Mouse (Mus musculus) skeletal muscle tissue, adult 2 months (tissue): Measurements from ENCODE around the gene Defb43.
A peak's percentile ranks its signal among the peaks of the same experiment; 100 is the strongest.

Experiments
- DNase-seq: peaks from one replicate; pipeline ENCODE4 v3.0.0-alpha.2; 2012; ENCODE audit warnings: low read depth, low spot score

Defb43 gene

DNA sequence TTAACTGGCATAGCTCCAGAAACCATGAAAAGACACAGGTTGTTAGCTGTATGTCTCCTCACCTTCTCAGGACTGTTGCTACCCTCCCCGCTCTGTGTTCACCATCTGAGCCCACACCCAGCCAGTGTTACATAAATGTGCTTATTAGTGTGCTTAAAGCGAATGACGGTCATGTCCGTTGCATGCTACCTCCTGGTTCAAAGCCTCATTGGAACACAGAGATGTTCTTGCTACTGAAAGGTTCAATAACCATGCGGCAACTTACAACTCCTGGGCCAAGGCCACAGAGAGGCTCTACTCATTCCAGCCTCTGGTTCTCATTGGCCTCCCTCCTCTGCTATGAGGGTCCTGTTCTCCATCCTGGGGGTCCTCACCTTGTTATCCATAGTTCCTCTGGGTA lies at the start of gene Defb43:
Gene Defb43 (plus strand): TSS at position 301 of the 400 bp plus-strand sequence.
- DNase-seq = no peak

DNA sequence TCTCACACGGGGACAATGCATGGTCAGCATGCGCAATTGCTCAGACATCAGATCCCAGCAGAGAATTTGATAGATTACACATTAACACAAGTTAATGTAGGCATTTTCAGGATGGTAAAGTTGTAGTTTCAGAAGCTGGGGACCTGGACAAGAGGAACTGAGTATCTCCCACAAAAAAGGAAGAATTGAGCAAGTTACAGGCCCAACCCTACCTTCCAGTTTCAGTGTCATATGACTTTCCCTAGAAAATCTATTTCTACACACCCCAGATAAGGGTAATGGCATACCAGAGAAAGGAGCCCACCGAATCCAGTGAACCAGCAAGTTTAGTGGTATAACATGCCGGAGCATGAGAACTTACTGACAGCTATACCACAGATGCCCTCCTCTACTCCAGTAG lies 47.9 kb upstream of the Defb43 start:
- no peak for DNase-seq

DNA sequence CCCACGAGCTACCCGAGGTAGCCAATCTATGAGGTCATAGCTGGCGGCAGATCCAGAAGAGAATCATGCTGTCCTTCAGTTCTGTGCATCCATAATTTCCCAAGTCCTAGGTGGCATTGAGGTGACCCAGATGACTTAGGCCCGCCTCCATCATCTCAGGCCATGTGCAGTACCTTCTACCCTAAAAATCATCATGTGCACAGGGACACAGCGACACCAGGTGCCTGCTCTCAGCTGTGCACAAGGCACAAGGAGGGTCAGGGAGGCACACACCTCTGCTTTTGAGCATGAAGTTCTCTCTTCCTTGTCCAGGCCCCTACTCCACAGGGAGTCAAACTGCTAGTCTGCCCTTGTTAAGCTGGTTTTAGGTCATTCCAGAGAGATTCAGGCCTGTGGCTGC lies 46.2 kb upstream of the Defb43 start:
- DNase-seq = no peak

DNA sequence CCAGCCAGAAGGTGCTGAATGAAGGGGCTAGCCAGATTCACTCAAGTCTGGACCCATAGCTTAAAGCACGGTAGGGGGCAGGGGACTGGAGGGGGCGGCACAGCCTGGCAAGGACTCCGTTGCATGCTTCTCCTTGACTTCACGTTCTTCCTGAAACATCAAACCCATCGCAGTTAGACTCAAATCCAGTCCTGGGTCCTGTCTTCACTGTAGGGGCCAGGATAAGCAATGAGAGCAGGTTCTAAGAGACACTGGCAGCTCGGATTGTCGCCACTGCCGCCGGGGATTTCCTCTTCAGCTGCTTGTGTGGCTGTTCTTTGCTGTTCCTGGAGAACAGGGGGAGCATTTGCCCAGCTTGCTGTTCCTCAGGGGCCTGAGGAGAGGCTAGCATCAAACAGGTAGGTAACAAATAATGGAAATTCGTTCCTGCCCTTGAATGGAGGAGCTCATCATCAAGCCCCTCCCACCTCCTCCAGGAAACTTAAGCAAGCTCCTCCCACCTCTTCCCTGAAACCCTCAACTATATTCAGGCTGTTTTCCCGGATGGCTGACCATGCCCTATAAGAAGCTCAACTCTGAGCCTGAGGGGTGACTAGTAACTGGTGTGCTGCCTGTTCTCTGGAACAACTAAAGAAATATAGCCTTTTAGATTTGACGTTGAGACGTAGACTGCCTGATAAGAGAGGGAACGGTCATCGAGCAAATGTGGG lies 45.6 kb upstream of the Defb43 start:
- DNase-seq = no peak

DNA sequence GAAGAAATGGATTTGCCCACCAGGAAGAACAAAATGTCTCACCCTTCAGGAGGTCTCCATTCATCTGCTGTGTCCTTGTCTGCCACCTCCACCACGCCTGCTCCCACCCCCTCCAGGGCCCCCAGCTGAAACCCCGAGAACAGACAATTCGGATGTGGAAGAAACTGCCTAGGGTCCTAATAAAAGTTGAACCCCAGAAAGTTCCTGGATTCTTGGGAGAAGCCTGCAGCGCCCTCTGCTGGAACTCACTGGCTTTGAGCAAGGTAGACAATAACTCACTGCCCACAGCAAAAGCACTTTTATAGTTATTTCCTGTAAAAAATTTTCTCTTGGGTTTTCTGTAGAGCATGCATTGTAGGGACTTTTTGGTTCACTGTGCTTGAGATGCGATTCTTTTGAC lies 36.5 kb upstream of the Defb43 start:
- DNase-seq = peak; percentile 16

DNA sequence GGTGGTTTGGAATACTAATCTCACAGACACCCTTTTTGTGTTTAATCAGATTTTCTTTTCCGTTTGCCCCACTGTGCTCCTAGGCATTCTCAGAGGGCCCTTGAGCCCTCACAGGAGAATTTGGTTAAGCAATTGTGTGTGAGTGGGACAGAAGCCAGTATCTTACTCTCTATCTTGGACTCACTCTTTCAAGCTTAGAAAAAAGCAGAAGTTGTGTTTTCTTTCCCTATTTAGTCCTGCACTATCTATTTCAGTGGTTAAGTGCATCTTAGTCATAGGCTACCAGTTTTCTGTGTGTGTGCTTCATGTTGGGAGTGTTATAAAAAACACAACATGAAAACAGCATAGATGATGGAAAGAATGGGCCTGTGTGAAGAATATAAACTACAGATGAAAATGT lies 31.8 kb upstream of the Defb43 start:
- DNase-seq = no peak

DNA sequence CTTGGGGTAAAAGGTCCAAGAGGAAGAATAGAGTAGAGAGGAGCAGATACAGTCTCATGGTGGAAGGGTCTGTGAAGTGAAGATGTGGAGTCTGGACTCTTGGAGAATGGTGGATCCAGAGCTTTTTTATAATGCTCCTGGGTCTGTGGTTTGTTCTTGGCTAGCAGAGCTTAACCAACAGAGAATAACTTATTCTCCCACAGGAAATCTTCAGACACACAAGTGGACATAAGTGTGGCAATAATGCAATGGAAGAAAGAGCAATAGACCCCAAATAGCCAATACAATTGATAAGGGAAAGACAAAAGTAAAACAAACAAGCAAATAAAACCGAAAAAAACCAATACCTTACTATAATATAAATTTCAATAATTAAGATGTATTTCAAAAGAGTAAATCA lies 27.2 kb upstream of the Defb43 start, which contains the start of gene Defb48:
Gene Defb48 (minus strand): TSS at position 101 of the 400 bp plus-strand sequence.
- DNase-seq = no peak

DNA sequence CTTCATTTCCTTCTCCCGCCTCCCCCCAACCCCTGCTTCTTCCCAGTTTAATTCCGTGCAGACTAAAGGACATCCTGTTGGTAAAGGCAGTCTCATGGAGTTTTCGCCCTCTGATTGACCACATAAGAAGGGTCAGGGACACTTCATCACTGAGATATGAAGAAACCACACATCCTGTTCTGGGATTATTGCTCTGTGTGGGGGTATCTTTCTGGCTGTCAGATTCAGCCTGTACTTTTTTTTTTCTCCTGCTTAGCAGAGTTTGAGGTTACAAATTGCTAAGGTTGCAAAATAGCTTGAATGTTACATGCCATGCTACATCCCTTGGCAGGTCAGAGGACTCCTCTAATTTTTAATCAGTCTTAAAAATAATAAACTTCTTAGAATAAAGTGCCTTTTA lies 20.3 kb upstream of the Defb43 start:
- no peak for DNase-seq

DNA sequence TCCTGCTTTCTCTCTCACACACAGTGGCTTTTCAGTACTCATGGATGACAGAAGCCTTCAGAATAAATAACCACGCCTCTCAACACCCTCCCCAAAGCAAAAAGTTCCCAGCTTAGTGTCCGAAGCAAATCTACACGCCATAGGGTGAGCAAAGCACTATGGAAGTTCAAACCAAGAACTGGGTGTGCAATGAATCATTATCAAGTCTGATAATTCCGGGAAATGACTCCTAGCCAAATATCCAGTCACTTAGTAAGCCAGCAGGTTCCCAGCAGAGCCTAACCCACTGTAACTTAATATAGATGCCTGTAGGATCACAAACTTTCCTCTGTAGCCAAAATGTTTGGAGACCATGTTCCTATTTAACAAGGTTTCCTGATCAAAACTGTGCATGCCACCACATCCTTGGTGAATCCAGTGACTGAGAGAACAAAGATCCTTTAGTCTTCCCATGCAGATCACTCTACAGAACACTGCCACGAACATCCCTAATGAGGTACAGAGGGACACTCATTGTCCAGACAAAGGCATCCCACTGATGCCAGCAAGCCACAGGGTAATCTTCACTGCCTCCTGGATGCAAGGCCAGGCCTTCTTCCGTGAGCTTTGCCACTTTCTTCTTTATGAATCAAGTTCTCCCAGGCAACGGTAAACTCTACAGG lies 19.6 kb upstream of the Defb43 start:
- DNase-seq = no peak

DNA sequence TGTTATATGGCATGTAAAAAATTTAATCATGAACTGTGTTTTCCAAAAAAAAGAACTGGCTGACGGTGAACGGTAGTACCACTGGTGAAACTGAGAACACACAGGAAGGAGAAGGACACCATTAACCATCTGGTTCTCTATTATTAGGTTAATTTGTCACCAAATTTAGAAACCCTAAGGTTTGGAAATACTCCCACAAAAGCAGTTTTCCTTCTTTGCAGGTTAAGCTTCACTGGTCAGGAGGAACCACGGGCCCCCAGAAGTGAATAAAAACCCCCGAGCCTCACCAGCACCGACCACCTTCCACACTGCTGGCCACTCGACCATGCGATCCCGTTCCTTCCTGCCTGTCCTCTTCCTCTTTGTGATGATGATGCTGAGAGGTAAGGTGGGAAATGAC lies 13.8 kb upstream of the Defb43 start, which contains the start of gene Defb47:
Gene Defb47 (plus strand): TSS at position 301 of the 400 bp plus-strand sequence.
- DNase-seq = no peak

DNA sequence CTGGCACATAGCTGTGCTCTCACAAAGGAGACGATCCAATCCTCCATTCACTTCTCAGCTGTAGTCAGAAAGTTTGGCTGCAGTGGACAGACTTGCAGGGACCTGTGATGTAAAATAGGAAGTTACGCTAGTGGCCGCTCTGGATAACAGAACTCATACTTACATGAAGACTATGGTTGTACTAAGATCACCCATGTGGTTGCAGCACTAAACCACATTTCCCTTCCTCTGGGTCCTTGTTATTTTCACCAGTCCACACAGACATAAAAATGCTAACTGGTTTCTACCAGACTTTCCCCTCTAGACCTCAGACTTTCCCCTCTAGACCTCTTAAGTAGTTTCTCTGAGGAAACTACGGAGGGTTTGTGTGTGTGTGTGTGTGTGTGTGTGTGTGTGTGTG lies 12.6 kb upstream of the Defb43 start:
- DNase-seq = no peak

DNA sequence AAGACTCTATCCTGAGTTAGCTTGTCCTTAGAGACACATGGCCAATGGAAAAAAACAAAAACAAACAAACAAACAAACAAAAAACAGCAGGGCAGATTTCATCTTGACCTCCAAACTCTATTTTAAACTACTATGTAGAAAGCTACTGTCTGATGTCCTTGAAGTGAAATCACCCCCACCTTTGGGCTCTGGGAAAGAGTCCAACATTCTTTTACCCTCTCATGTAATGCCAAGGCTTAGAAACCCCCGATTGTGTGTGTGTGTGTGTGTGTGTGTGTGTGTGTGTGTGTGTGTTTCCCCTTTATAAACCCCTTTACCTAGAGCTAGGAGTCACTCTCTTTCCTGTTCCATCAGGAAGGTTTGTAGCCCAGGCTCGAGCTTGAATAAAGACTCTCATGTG lies 9.0 kb upstream of the Defb43 start:
- no peak for DNase-seq

DNA sequence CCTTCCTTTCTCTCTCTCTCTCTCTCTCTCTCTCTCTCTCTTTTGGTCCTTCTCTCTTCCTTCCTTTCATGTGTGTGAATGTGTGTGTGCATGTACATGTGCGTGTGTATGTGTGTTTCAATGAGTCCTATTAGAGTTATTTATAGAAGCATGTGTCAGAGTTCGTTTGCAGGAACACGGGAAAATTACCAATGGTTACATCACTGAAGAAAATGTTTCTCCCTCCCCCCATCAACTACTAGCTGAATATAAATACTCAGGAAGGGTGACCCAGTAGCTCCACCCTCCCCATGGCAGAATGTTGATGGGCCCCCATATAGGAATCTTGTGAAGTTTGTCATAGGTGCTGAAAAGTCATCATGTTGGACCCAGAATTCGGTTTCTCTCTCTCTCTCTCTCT lies 1.5 kb downstream of the Defb43 start:
- no peak for DNase-seq

DNA sequence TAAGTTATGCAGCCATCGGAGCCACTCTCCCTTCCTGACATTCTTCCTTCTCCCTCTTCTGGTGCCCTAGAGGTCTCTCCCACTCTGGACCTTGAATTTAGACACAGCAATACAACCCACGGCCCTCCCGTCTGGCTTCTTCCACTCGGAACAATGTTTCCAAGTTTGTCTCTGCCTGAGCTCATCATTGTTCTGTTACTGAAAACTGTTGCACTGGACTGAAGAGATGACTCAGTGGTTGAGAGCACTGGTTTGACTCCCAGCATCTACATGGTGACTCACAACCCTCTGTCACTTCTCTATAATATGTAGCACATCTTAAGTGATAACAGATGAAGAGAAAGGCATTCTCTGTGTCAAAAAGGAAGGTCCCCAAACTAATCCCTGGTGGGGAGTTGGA lies 3.1 kb downstream of the Defb43 start:
- no peak for DNase-seq

DNA sequence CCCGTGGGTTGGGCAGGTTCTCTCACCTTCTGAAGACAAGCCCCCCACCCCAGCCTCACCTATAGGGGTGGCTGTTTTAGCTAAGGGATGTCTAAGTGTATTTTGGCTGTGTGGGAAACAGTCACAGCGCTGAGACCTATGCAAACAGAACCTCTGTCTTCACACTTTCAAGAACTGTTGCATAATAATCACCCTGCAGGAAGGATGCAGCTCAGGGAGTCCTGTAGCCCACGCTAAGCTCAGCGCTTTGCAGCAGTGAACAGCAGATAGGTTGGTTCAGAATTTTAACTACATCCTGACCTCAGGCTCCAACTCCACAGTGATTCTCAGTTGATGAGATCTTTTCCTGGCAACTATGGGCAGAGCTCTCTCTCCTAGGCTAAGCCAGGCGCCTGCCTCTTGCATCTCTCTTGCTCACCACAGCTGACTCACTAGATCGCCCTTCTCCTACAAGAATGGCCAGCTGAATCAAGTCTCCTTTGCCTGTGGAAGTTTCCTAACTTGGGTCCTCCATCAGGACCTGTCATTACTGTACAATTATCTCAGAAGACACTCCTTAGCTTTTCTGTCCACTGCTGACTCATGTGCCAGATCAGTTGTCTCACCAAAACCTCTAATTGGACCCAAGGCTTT lies 9.1 kb downstream of the Defb43 start:
- DNase-seq = no peak

DNA sequence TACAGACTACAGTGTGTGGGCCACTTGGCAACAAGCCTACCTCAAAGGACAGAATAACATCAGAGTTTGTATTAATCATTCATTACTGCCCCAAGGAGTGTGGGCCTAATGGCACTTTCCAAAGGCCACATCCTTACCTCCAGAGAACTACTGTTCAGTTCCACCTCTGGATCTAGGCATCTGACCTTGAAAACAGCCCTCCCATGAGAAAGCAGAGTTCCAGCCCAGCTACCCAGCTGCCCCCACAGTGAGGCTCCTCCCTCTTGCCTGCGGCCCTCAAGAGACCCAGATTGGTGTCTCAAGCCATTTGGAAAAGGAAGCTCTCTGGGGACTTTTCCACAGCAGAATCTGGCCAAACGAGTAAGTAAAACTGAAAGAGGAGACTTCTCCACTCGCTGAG lies 35.1 kb downstream of the Defb43 start, which contains the start of gene Defb42:
Gene Defb42 (plus strand): TSS at position 301 of the 400 bp plus-strand sequence.
- no peak for DNase-seq

DNA sequence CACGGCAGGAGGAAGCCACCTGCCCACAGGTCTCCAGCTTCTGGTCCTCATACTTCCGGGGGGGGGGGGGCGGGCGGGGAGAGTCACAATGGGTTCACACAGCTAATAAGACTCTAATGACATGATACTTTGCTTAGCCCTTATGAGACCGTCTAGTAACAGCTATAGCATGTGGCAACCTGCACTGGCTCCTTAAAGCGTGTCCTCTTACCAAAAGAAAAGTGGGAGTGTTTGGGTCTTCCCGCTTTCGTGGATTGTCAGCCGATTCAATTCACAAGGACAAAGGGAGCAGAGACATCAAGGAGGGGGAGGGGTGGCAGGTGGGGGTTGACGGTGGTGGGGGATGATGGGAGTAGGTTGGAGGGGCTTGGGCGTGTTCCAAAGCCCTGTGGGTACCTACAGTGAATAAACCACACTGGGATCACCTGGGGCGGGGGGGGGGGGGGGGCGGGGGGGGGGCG lies 38.4 kb downstream of the Defb43 start, which contains the start of gene Defb30:
Gene Defb30 (minus strand): TSS at position 51 of the 461 bp plus-strand sequence.
- DNase-seq = no peak

DNA sequence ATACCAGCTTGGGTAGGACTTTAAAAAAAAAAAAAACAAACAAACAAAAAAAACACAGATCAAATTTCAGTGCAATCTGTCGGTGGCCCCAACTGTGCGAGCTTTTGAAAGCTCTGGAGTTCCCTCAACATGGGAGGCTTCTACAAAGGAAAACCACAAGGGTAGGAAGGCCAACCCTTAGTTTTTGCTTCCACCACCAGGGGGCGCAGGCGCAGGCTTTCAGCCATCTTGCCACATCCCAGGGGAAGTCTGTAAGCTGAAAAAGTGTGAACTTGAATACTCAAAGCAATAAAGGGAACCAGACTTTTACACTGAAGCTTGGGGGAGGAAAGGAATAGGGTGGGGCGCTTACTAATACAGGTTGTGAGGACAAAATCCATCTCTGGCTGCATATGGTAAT lies 39.2 kb downstream of the Defb43 start:
- peak; percentile 9 for DNase-seq

DNA sequence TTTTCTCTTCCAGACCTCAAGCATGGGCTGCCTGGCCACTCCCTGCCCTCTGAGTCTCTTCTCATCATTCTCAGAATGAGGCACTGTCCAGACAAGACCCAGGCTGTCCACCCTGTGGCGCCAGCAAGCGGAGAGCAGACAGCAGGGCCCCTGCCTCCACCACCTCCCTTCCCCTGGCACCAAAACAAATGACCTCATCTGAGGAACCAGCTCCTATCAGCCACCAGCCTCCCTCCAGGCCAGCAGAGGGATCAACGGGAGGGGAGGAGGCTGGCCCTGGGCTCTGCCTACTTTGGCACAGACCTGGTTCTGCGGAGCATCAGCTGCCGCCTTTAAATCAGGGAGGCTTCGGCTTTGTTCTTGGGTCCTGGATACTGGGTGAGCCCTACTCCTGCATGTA lies 43.2 kb downstream of the Defb43 start:
- DNase-seq = peak; percentile 23

DNA sequence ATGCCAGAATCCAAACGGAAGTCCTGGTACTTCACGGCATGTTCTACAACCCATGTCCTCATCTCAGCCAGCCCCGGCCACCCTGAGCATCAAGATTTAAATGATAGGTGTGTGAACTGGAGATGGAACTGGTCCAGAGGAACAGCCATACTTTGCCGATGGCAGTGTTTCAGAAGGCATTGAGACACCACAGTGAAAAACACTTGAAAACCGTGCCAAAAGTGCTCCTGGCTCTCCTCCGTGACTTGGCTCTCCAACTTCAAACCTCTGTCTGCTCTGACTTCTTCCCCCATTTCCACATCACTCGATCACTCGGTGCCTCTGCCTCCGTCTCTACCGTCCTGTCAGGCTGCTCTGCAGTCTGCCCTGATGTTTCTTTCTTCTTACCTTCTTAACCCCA lies 48.8 kb downstream of the Defb43 start:
- no peak for DNase-seq

DNA sequence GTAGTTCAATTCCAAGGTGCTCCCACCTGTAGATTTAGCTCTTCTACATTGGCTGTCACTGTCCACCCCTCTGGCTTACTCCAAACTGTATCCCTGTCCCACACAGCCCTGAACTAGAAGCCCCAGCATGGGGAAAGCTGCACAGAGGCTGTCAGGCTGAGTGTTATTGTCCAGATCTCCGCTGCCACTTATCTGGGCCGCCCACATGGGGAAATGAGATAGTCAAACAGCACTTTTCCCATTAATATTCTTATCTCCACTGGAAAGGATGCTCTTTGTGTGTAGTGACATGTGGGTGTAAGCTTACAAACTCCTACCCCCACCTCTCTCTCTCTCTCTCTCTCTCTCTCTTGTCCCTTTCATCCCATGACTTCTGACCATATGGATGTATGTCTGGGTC lies 50.6 kb downstream of the Defb43 start:
- no peak for DNase-seq

DNA sequence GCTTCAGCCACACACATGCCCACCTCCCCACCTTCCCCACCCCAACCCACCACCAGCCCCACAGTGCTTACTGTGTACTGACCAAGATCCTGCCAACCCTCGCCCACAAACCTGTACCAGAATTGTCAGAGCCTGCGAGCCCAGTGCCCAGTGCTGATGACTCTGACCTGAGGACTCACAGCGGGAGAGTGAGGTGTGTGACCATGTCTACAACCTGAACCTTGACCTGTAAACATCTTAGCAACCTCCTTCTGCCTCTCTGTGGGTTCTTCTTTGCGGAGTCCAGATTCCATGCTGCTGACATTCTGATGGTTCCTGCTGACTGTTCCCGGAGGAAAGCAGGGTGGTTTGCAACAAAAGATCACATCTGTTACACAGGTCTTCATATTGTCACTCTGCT lies 53.8 kb downstream of the Defb43 start:
- no peak for DNase-seq
